Mouse (Mus musculus) small intestine, adult 2 months (tissue): ENCODE results near the gene Sh3yl1. TPM values are rescaled to one million over a fixed set of nuclear protein-coding genes. Genes with fewer than 3 reads are reported as not detected.

Source experiments
- H3K27ac ChIP-seq: fragments of 200-500 bp; 2 replicates; pipeline ENCODE4 v1.5.1; 2012; ENCODE audit warnings: low read depth, low read length, control low read depth, inconsistent platforms; ENCODE audit not compliant: insufficient read depth
- H3K27me3 ChIP-seq: fragments of 200-500 bp; 2 replicates; pipeline ENCODE4 v1.6.1; 2012; ENCODE audit warnings: mild to moderate bottlenecking, moderate library complexity, low read length, inconsistent platforms; ENCODE audit not compliant: control insufficient read depth, insufficient read depth
- H3K36me3 ChIP-seq: fragments of 200-500 bp; 2 replicates; pipeline ENCODE4 v1.6.1; 2012; ENCODE audit warnings: mild to moderate bottlenecking, low read length, control low read depth, inconsistent platforms; ENCODE audit not compliant: control insufficient read depth, insufficient read depth
- H3K4me1 ChIP-seq: fragments of 200-500 bp; 2 replicates; pipeline ENCODE4 v1.6.1; 2012; ENCODE audit warnings: low read length, inconsistent platforms, mixed read lengths; ENCODE audit not compliant: control insufficient read depth, insufficient read depth, insufficient read length
- H3K4me3 ChIP-seq: fragments of 200-500 bp; 2 replicates; pipeline ENCODE4 v1.5.1; 2012; ENCODE audit warnings: low read depth, mild to moderate bottlenecking, control low read depth, inconsistent platforms, low read length, moderate library complexity
- CTCF ChIP-seq: fragments of 200-500 bp; IDR thresholded peaks from 2 replicates; pipeline ENCODE4 v1.5.1; 2012; ENCODE audit warnings: low read depth, mild to moderate bottlenecking, control low read depth, inconsistent platforms, low read length, moderate library complexity, mixed read lengths; ENCODE audit not compliant: insufficient replicate concordance, insufficient read length; ENCODE audit errors: extremely low read depth
- POLR2A ChIP-seq: fragments of 200-500 bp; IDR thresholded peaks from 2 replicates; pipeline ENCODE4 v1.6.1; 2012; ENCODE audit warnings: low read depth, mild to moderate bottlenecking, control low read depth, inconsistent platforms, low read length, moderate library complexity
- WGBS: fragments of 180-500 bp; shearing (Covaris S2); methylation state at CpG from one replicate; pipeline ENCODE4 v1.1.7; 2018; 5-methylcytosine and 5-hydroxymethylcytosine counted together
- polyA plus RNA-seq: library from polyadenylated mRNA; depleted of rRNA; stranded (reverse); fragments of >200 nt; gene quantifications from 2 replicates; pipeline ENCODE4 v1.2.3, GENCODE M21; 2012

Sh3yl1 gene
- polyA plus RNA-seq, 1 experiment: 3.4 TPM

DNA sequence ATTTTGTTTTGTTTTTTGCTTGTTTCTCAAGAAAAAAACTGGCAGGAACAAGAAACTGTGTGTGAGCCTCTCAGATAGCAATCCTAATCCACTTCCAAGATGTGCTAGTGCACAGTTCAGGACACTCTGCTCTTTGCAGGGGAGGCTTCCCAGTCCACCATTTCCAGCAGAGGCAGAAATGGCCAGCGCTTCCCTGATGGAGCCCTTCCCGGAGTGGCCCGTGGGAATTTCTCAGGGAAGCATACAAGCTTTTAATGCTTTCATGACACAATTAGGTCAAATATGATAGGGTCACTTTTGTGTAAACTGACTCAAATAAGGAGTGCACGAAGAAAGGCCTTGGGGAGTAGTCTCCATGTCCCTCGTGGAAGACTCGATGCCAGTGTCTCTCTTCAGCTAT lies 25.6 kb upstream of the Sh3yl1 start:
- peaks cover 28% of the 10 kb centered on the region for H3K27me3 ChIP-seq
- no peak overlapping the region for H3K27ac ChIP-seq
- H3K4me3 ChIP-seq: no peak overlapping the region
- WGBS: 69% methylated on average over 6 of the region's 6 CpGs
- no peaks in the 10 kb centered on the region for H3K36me3 ChIP-seq
- peaks cover 3% of the 10 kb centered on the region; the same call in 1 of the 2 replicates for H3K4me1 ChIP-seq
- no peak for TF ChIP-seq CTCF
- TF ChIP-seq POLR2A: no peak

DNA sequence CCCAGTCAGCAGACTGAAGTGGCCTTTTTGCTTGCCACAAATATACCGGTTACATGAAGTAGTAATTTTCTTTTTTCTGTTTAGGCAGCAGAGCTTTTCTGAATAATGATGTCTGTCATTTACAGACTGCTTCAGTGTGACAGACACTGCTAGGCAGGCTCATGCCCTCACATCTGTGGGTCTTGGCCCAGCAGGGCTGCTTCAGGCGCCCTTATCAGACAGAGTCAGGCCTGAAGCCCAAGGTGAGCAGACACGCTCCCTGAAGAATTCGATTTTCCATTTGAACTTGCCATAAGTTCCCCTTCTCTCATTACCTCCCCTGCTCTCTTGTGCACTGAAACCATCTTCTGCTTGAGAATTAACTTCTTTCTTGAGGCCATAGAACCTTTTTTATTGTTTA lies 23.5 kb upstream of the Sh3yl1 start:
- Histone ChIP-seq H3K27ac (no peak overlapping the region), H3K36me3 (no peaks in the 10 kb centered on the region; the same call in 1 of the 2 replicates), H3K4me3 (no peak overlapping the region), H3K4me1 (peaks cover 3% of the 10 kb centered on the region; the same call in 1 of the 2 replicates), H3K27me3 (peaks cover 24% of the 10 kb centered on the region)
- TF ChIP-seq CTCF: no peak
- no peak for TF ChIP-seq POLR2A
- 85% methylated on average over 4 of the region's 4 CpGs for WGBS

DNA sequence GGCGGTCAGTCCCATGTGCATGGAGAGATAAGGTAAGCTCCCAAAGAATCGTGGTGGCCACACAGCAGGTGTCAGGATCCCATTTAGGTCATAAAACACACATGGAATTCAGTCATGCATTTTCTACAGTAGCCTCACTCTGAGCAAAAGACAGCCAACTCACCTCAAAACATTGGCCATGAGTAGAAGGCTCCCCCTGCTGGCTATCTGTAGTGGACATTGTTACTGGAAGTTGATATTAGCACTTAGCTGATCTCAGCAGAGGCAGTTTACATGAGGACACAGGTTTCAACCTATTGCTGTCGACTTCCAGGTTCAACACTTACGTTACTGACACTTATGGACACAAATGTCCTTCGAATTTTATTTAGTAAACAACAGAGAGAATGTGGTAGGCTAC lies 21.4 kb upstream of the Sh3yl1 start:
- TF ChIP-seq POLR2A: no peak
- TF ChIP-seq CTCF: 0 out of 2 replicates have a peak, but pooled peaks have one; percentile 16
- no peak overlapping the region for H3K4me3 ChIP-seq
- H3K36me3 ChIP-seq: peaks cover 5% of the 10 kb centered on the region
- peaks cover 5% of the 10 kb centered on the region for H3K27me3 ChIP-seq
- H3K27ac ChIP-seq: no peak overlapping the region
- 34% methylated on average over 5 of the region's 5 CpGs for WGBS
- no peaks in the 10 kb centered on the region for H3K4me1 ChIP-seq

DNA sequence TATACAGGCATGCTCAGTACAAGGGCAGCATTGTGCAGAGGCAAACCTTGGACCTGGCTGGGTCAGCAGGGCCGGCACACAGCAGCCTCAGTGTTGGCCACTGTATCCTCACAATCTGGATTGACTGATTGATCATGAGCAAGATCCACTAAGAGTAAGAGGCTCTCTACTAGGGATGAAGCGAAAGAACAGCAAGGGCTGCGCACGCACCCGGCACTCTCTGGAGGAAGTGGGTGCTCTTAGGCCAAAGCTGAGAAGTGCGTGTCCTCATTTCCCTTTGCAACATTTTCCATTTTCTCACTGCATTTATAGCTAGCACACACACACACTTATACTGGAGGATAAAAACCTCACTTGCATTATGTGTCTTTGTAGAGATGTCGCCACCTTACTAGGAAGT lies 20.0 kb upstream of the Sh3yl1 start:
- no peak for TF ChIP-seq POLR2A
- no peak for TF ChIP-seq CTCF
- no peak overlapping the region for H3K4me3 ChIP-seq
- no peaks in the 10 kb centered on the region for H3K4me1 ChIP-seq
- H3K27me3 ChIP-seq: no peaks in the 10 kb centered on the region
- H3K36me3 ChIP-seq: peaks cover 6% of the 10 kb centered on the region
- H3K27ac ChIP-seq: no peak overlapping the region
- 84% methylated on average over 7 of the region's 7 CpGs for WGBS

DNA sequence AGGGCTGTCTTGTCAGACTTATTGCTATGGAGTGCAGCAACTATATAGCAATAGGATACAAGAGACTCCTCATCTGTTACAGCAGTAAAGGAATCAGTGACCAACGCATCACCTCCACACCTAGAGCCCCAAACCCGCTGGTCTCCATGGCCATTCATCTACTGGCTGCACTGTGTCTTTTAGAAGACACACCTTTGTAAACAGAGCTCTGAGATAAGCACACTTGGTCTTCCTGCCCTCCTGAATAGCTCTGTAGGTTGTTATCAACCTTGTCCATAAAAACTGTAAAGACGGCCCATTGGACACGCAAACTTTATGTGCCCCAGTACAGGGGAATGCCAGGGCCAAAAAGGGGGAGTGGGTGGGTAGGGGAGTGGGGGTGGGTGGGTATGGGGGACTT lies 14.4 kb upstream of the Sh3yl1 start:
- Histone ChIP-seq H3K36me3 (peaks cover 15% of the 10 kb centered on the region), H3K4me1 (no peaks in the 10 kb centered on the region), H3K27ac (no peak overlapping the region), H3K4me3 (no peak overlapping the region), H3K27me3 (no peaks in the 10 kb centered on the region)
- TF ChIP-seq CTCF: no peak
- WGBS: 48% methylated on average over 4 of the region's 4 CpGs

DNA sequence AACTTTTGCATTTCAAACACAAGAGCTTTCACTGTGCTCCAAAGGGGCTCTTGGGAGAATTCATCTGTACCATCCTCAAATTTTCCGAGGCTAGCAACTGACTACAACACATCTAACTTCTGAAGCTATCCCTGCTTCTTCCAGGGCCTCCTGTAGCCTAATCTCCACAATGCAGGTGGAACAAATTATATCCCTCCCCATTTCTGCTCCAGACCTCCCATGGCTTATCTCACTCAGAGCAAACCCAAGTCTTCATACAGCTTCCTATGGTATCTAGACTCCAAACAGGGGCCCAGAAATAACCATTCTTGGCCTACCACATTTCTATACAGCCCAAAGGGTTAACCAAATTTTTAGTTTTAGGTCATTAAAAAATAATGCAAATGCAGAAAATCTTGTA lies 2.8 kb upstream of the Sh3yl1 start:
- 76% methylated on average over 1 of the region's 1 CpGs for WGBS
- peaks cover 7% of the 10 kb centered on the region for H3K36me3 ChIP-seq
- H3K4me3 ChIP-seq: no peak overlapping the region
- no peaks in the 10 kb centered on the region for H3K27me3 ChIP-seq
- no peak overlapping the region for H3K27ac ChIP-seq
- TF ChIP-seq POLR2A: no peak
- no peak for TF ChIP-seq CTCF
- H3K4me1 ChIP-seq: no peaks in the 10 kb centered on the region

DNA sequence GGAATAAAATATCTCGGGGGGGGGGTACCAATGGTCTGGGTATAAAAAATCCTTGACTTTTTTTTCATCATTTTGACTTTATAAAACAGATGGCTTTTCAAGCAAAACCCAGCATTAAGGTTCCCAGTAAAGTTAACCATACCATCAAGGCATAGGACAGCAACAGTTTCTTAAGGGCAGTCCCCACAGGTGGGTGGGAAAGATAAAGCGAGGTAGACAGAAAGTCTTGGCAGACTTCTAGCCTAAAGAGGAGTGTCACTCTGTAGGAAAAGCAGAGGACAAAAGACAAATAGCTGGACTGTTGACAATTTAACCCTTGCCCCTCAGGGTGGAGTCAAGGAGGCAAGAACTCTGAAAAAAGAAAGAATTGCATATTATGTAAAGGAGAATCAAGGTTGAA lies 1.6 kb upstream of the Sh3yl1 start:
- WGBS: 50% methylated on average over 2 of the region's 2 CpGs
- H3K4me3 ChIP-seq: no peak overlapping the region
- TF ChIP-seq CTCF (no peak), POLR2A (no peak)
- no peaks in the 10 kb centered on the region for H3K36me3 ChIP-seq
- no peaks in the 10 kb centered on the region for H3K4me1 ChIP-seq
- H3K27ac ChIP-seq: no peak overlapping the region
- H3K27me3 ChIP-seq: no peaks in the 10 kb centered on the region

DNA sequence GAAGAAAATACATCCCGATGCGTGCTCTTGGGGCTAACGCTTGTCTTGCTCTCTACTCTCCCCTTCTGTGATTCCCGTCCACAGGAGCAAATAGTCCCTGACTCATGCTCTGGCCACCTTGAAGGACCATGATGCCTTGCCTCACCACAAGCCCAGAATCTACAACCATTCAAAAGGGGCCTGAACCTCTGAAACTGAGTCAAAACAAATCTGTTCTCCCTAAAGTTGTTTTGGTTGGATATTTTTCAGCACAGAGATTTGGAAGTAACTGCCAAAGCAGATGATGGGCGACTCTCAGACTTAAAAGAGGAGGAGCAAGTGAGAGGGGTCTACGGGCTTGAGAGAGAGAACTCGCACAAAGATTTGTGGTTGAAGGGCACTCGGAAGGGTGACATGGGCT lies 608 bp upstream of the Sh3yl1 start:
- 3% methylated on average over 8 of the region's 8 CpGs for WGBS
- H3K4me1 ChIP-seq: no peaks in the 10 kb centered on the region
- TF ChIP-seq CTCF (no peak), POLR2A (no peak)
- H3K27me3 ChIP-seq: no peaks in the 10 kb centered on the region
- H3K4me3 ChIP-seq: peak overlapping the region; percentile 69
- H3K36me3 ChIP-seq: no peaks in the 10 kb centered on the region
- peak overlapping the region; percentile 14; the same call in 1 of the 2 replicates for H3K27ac ChIP-seq
